Mouse (Mus musculus): ENCODE data around the gene Tyw5. TPM values are rescaled to one million over a fixed set of nuclear protein-coding genes. Genes with fewer than 3 reads are reported as not detected.

Tyw5 gene
- polyA plus RNA-seq, 1 experiment = 2.7 TPM

DNA sequence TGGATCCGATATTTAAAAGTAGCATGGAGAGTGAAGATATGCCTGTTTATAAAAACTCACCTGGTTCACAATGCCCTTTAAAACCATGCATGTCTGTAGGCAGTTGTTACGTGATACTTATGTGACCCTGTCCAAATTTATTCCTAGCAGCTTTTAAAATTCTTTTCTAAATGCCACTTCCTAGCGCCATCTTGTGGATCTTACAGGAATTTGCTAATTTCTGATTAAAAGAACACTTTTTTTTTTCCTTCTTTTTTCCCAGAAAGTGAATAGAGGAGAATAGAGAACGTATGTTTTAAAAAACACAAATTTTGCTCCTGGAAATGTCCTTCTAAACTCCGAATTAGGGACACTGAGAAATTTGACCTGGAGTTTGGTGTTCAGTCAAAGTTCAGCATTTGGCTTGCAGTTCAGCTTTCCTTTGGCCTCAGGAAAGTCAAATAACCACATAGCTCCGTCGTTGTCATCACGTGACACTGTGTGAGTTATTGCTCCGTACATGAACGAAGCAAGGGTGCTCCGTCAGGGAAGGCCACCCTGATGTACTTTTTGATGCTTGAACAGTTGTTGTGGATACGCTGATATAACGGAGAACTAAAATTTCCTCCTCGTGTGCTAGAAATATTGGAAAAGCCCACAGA is 67.6 kb downstream of the Tyw5 start:
- TF ChIP-seq CTCF (IDR thresholded peaks at IDR 0.05; ENCODE audit: extremely low read depth, insufficient read depth, insufficient read length, insufficient replicate concordance) (no peak), POLR2A (IDR thresholded peaks at IDR 0.05; ENCODE audit: low read depth, low read length) (no peak)
- H3K27me3 ChIP-seq (ENCODE audit: control insufficient read depth, insufficient read depth, low read length) = no peaks in the 10 kb centered on the region
- WGBS = 38% methylated on average over 14 of the region's 14 CpGs
- DNase-seq (ENCODE audit: low read depth in 1 of 2, low spot score in 2 of 2) = no peak
- no peaks in the 10 kb centered on the region for H3K4me1 ChIP-seq (ENCODE audit: control insufficient read depth, insufficient read depth, insufficient read length)
- H3K36me3 ChIP-seq (ENCODE audit: control insufficient read depth, insufficient read depth, low read length) = no peaks in the 10 kb centered on the region
- no peak overlapping the region for H3K4me3 ChIP-seq (ENCODE audit: extremely low read depth, insufficient read depth, insufficient read length)
- H3K27ac ChIP-seq (ENCODE audit: insufficient read depth, low read length) = no peak overlapping the region

Other genes starting within 250 kb of the Tyw5 start
- 8.3 and 20.5 TPM in 2 replicates for gene 1700066M21Rik, start 29.5 kb downstream of the Tyw5 start, polyA plus RNA-seq (2012; rRNA removed)
- gene Maip1, start 773 bp downstream of the Tyw5 start, polyA plus RNA-seq (2012; rRNA removed) = 1.9 and 2.9 TPM in 2 replicates

Measured in spleen, adult 2 months (tissue).